Mouse (Mus musculus) gastrocnemius, postnatal 10 days (tissue): Measurements from ENCODE around the gene Defb36. TPM values are rescaled to one million over a fixed set of nuclear protein-coding genes. Genes with fewer than 3 reads are reported as not detected.

ENCODE experiments used
- total RNA-seq, 2 experiments: library from RNA; stranded (reverse); gene quantifications; 2 replicates each; pipeline ENCODE4 v1.2.3; 2021

Defb36 gene
- total RNA-seq, 2 experiments from 2014 or later, result not detected

Other genes with a start within 250 kb of the Defb36 start
- gene Nrsn2, start 227.7 kb upstream of the Defb36 start, total RNA-seq, result under 1 TPM in 1 of 2 experiments, not detected in 1; 0.18 TPM
- gene Sox12, start 206.3 kb upstream of the Defb36 start, total RNA-seq, result 1 to 10 TPM; 6.7 to 9.4 TPM
- 1 to 10 TPM; 4.7 to 5.6 TPM for gene Zcchc3, start 189.3 kb upstream of the Defb36 start, total RNA-seq
- gene 6820408C15Rik, start 188.7 kb upstream of the Defb36 start, total RNA-seq, result not detected
- not detected for gene Defb23, start 139.7 kb upstream of the Defb36 start, total RNA-seq
- gene Defb20, start 127.3 kb upstream of the Defb36 start, total RNA-seq, result not detected
- gene Defb22, start 114.2 kb upstream of the Defb36 start, total RNA-seq, result not detected
- gene Defb26, start 92.6 kb upstream of the Defb36 start, total RNA-seq, result not detected
- not detected for gene Defb28, start 86.1 kb upstream of the Defb36 start, total RNA-seq
- gene Defb29, start 64.2 kb upstream of the Defb36 start, total RNA-seq, result not detected
- gene Gm17416, start 35.0 kb upstream of the Defb36 start, total RNA-seq, result not detected
- gene Defb21, start 31.6 kb upstream of the Defb36 start, total RNA-seq, result not detected
- gene Defb19, start 24.0 kb upstream of the Defb36 start, total RNA-seq, result not detected
- gene Defb45, start 4.9 kb upstream of the Defb36 start, total RNA-seq, result not detected
- gene Defb25, start 18.7 kb downstream of the Defb36 start, total RNA-seq, result 1 to 10 TPM; 1.5 to 1.6 TPM
- gene Rem1, start 22.6 kb downstream of the Defb36 start, total RNA-seq, result 10 to 100 TPM in 1 of 2 experiments, 1 to 10 TPM in 1; 9.1 to 11.5 TPM
- 10 to 100 TPM; 56.0 to 61.1 TPM for gene H13, start 65.1 kb downstream of the Defb36 start, total RNA-seq
- gene Mcts2, start 82.7 kb downstream of the Defb36 start, total RNA-seq, result 10 to 100 TPM; 12.5 to 19.3 TPM
- 10 to 100 TPM; 17.6 to 21.1 TPM for gene Id1, start 131.9 kb downstream of the Defb36 start, total RNA-seq
- 1 to 10 TPM; 5.6 to 6.9 TPM for gene Cox4i2, start 149.8 kb downstream of the Defb36 start, total RNA-seq
- 10 to 100 TPM; 19.6 to 21.4 TPM for gene Bcl2l1, start 227.4 kb downstream of the Defb36 start, total RNA-seq
- 10 to 100 TPM; 10.4 to 12.8 TPM for gene Tpx2, start 243.6 kb downstream of the Defb36 start, total RNA-seq